Mouse (Mus musculus) B cell, adult 2 months (primary cell): ENCODE data around the gene Ppp3cb.
"Not testable (repeated sequence)": the region's sequence is repeated elsewhere in the genome, so short reads cannot be mapped to it uniquely, and the experiment has no call there.

Experiments used
- DNase-seq, 2 experiments: peaks; one replicate each; pipeline ENCODE4 v3.0.0; 2022

Ppp3cb gene

GRCm38 (mm10) chr14:20546415-20546814, at the start of gene Ppp3cb:
TSS of gene Ppp3cb (minus strand) at chr14:20546573.
- peak; percentile 80 to 83 for DNase-seq

- DNase-seq, result no peak
Measured at GRCm38 (mm10) chr14:20595781-20596180, 49.4 kb upstream of the Ppp3cb start.

- no peak for DNase-seq
Measured at GRCm38 (mm10) chr14:20587458-20587857, 41.1 kb upstream of the Ppp3cb start.

GRCm38 (mm10) chr14:20578822-20579407, 32.5 kb upstream of the Ppp3cb start:
- DNase-seq, result no peak

- DNase-seq, result peak; percentile 81 to 82
Measured at GRCm38 (mm10) chr14:20576179-20576578, 29.8 kb upstream of the Ppp3cb start.

GRCm38 (mm10) chr14:20573196-20573595, 26.8 kb upstream of the Ppp3cb start:
- DNase-seq, result not testable (repeated sequence)

GRCm38 (mm10) chr14:20565256-20566021, 19.1 kb upstream of the Ppp3cb start:
- DNase-seq, result no peak

- peak in 1 of 2 experiments; percentile 6 for DNase-seq
Measured at GRCm38 (mm10) chr14:20564692-20565091, 18.3 kb upstream of the Ppp3cb start.

- DNase-seq, result peak; percentile 15 to 36
Measured at GRCm38 (mm10) chr14:20561897-20562296, 15.5 kb upstream of the Ppp3cb start.

- no peak for DNase-seq
Measured at GRCm38 (mm10) chr14:20550136-20550535, 3.8 kb upstream of the Ppp3cb start.

- DNase-seq, result peak; percentile 83 to 86
Measured at GRCm38 (mm10) chr14:20545529-20546331, 643 bp downstream of the Ppp3cb start.

GRCm38 (mm10) chr14:20544467-20545411, 1.6 kb downstream of the Ppp3cb start:
- peak in 1 of 2 experiments; percentile 7 for DNase-seq

- no peak for DNase-seq
Measured at GRCm38 (mm10) chr14:20529643-20530042, 16.7 kb downstream of the Ppp3cb start.

- DNase-seq, result no peak
Measured at GRCm38 (mm10) chr14:20520179-20520578, 26.2 kb downstream of the Ppp3cb start.

- no peak for DNase-seq
Measured at GRCm38 (mm10) chr14:20508424-20508823, 37.9 kb downstream of the Ppp3cb start.

- DNase-seq, result peak in 1 of 2 experiments; percentile 7
Measured at GRCm38 (mm10) chr14:20502966-20503365, 43.4 kb downstream of the Ppp3cb start.

GRCm38 (mm10) chr14:20499982-20500381, 46.4 kb downstream of the Ppp3cb start:
- DNase-seq, result no peak

- DNase-seq, result no peak
Measured at GRCm38 (mm10) chr14:20496603-20497002, 49.8 kb downstream of the Ppp3cb start, which contains the start of gene Mss51. TSS of gene Mss51 (minus strand) at chr14:20496901.

- DNase-seq, result no peak
Measured at GRCm38 (mm10) chr14:20486031-20486430, 60.3 kb downstream of the Ppp3cb start.

GRCm38 (mm10) chr14:20482051-20482751, 64.2 kb downstream of the Ppp3cb start:
- no peak for DNase-seq

GRCm38 (mm10) chr14:20481211-20481610, 65.2 kb downstream of the Ppp3cb start:
- peak; percentile 31 to 48 for DNase-seq

GRCm38 (mm10) chr14:20480195-20480579, 66.2 kb downstream of the Ppp3cb start:
- DNase-seq, result no peak
